Mouse (Mus musculus): ENCODE data around the gene Armh3.
A peak's percentile ranks its signal among the peaks of the same experiment; 100 is the strongest.

Armh3 gene

GRCm38 (mm10) chr19:45997785-45998693 lies at the start of gene Armh3:
Gene Armh3, minus strand, starts transcription at chr19:45998488.
- DNase-seq = peak; percentile 96 to 97

DNA sequence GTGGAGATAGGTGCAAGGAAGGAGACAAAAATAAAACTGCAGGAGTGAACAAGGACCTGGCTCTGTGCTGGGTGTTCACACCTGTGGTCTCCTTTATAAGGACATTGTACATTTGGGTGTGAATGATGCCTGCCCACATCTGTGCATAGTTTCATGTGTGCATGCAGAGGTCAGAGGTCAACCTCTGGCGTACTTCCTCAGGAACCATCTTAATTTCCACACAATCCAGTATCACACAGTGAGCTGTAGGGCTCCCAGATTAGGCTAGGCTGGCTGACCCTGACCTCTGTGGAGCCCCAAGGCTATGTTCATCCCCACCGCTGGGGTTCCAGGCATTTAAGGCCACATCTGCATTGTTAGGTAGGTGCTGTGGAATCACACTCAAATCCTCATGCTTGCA lies 49.1 kb upstream of the Armh3 start:
- no peak for DNase-seq

- DNase-seq = peak in 1 of 2 experiments; percentile 34
Measured at GRCm38 (mm10) chr19:46046621-46047025, 48.3 kb upstream of the Armh3 start.

DNA sequence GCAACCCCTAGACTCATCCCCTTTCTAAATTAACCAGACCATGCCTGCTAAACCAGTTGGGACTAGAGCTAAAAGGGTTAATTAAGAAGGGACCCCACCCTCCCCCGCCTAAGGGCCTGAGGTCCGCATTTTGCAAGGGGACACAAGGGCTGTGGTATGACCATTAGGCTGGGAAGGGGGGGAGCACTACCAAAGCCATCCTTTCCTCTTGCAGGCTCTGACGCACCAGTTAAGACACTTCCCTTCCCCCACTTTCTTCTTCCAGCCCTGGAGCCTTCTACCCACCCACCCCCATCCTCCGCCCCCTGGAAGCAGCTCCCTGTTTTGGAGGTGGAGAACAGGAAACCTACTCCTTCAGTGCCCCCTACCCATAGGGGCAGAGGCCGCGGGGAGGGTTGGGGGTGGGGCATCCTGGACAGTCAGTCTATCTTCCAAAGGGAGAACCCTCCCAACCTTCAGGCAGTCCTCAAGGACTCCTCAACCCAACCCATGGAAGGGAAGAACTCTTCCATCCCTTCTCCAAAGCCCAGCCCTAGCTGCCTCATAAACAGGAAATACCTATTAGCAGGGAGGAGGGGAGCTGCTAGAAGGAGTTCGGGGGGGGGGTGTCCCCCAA lies 47.5 kb upstream of the Armh3 start:
- peak; percentile 70 to 75 for DNase-seq

DNA sequence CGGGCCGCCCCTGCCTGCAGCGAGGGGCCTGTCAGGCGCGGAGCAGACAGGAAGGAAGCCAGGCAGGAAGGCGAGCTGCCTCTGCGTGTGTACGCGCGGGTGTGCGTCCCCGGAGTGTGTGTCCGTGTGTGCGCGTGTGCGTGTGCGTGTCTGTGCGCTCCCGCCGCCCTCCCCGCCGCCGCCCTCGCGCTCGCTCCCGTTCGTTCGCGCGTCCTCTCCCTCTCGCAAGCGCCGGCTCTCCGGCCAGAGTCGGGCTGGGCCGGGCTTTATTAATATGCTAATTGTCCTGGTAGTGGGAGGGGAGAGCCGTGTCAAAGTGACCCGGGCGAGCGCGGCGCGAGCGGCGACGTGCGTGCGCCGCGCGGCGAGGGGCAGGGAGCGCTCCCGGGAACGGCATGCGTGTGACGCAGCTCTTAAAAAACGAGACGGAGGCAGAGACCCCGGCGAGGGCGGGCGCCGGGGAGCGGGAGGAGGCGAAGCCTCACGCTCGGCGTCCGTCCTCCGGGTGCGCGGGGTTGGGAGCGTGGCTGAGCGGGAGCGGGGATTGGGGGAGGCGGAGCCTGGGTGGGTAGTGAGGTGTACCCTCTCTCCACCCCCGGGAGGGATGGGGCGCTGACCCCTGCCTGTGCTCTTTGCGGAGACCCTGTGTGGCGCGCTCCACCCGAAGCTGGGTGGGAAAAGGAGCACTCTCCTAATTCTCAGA lies 46.9 kb upstream of the Armh3 start, which contains the start of gene Ldb1:
Gene Ldb1 (minus strand): TSS at position 222 of the 703 bp plus-strand sequence.
- DNase-seq = peak; percentile 90 to 92

- DNase-seq = peak; percentile 57 to 70
Measured at GRCm38 (mm10) chr19:46044271-46044992, 46.1 kb upstream of the Armh3 start, which contains the start of gene Pprc1. Gene Pprc1, plus strand, starts transcription at chr19:46044886.

DNA sequence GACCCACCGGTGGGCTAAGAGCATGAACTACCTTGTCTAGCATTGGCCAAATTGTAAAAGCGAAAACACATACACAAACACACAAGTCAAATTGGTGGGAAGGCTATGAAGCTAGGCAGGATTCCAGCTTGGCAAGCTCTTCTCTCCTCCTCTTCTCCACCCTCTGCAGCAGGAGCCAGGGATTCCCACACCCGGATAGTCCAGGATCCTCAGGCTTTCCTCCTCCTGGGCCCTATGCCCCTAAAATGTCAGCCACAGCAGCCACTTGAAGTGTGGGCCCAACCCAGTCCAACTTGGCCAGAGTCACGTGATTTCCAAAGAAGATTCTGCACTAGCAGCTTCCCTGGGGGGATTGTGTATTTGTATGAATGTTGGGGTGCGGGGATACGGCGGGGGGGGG lies 45.1 kb upstream of the Armh3 start:
- DNase-seq = peak; percentile 64 to 66

- peak; percentile 51 to 59 for DNase-seq
Measured at GRCm38 (mm10) chr19:46042476-46043011, 44.3 kb upstream of the Armh3 start.

- peak; percentile 95 for DNase-seq
Measured at GRCm38 (mm10) chr19:46041933-46042475, 43.7 kb upstream of the Armh3 start.

DNA sequence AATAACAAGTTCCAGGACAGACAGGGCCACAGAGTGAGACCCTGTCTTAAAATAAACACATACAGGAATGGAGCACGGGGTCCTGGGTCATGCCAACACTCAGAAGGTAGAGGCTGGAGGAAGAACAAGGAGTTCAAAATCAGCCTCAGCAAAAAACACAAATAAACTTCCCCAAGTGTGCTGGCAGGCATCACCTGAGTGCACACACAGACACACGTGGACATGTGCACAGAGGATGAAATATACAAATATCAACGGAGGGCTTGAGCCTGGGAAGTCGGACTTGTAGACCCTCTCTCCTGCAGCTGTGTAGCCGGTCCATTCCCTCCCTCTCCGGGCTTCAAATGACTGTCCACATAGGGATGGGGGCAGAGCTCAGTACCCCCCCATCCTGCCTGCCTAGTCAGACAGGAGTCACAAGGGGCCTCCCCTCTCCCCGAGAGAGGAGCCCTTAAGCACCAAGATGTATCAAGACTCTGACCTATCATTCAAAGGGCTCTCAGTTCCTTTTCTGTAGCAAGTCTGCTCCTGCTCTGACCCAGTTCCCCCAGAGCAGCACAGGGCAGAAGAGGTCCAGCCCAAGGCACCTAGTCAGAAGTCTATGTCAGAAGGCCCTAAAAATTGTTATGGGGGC lies 43.1 kb upstream of the Armh3 start:
- peak in 1 of 2 experiments; percentile 30 for DNase-seq

DNA sequence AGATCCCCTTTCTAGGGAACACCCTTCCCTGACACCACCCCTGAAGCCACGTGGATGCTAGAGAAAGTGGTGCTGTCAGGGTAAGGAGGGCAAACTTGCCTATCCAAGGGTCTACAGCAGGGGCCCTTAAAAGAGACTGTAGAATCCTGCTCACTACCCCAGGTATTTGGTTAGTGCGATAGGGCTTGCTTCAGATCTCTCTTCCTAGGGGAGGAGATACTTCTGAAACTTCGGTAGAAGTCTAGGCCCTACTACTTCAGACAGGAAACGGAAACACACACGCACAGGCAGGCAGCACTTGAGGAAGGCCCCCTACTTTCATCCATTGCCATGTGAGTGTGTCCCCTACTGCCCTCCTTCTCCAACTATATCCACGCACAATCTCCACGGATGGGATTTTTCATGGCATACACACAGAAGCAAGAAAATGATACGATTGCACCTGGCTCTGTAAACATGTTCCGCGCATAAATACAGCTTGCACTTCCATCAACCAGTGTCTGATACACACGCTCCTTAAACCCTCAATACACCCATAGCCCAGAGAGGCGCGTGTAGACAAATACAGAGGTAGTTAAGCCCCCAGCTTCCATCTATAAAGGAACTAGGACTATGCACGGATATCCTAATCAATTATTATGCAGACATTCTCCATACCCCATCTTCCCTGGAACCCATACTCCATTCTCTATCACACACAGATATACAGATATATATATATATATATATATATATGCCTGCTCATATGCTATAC lies 42.0 kb upstream of the Armh3 start:
- no peak for DNase-seq

DNA sequence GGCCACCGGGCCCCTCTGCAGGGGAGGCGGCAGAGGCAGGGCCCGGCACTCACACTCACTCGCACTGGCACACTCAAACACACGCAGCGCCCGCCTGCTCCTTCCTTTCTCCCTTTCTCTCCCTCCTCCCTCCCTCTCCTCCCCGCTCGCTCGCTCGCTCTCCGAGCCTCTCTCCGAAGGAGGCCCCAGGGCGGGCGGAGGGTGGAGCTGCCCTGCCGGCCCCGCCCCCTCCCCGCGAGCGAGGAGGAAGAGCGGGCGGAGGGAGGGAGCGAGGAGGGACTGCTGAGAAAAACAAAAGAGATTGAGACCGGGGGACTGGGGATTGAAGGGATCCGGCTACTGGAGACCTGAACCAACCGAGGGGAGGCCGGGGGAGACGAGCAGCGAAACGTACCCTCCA lies 41.2 kb upstream of the Armh3 start:
- DNase-seq = peak; percentile 93 to 97

DNA sequence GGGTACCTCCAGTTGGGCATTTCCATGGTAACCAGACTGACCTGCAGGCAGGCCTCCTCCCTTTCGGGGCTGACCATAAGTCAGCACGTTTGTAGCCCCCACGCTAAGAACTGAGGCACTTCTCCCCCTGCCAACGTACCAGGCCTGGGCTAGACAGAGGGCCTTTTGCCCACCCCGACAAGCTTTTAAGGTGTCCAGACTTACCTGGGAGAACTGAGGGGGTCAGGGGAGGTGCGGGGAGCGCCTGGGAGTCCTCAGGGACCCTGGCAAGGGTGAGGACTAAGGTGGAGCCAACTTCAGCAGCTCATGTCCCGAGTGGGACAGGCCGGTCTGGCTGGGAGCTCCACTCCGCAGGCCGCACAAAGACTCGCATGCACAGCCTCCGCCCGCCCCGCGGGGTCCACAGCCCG lies 40.6 kb upstream of the Armh3 start:
- DNase-seq = peak in 1 of 2 experiments; percentile 49

GRCm38 (mm10) chr19:46037925-46038850 lies 39.9 kb upstream of the Armh3 start:
- DNase-seq = peak; percentile 44 to 60

DNA sequence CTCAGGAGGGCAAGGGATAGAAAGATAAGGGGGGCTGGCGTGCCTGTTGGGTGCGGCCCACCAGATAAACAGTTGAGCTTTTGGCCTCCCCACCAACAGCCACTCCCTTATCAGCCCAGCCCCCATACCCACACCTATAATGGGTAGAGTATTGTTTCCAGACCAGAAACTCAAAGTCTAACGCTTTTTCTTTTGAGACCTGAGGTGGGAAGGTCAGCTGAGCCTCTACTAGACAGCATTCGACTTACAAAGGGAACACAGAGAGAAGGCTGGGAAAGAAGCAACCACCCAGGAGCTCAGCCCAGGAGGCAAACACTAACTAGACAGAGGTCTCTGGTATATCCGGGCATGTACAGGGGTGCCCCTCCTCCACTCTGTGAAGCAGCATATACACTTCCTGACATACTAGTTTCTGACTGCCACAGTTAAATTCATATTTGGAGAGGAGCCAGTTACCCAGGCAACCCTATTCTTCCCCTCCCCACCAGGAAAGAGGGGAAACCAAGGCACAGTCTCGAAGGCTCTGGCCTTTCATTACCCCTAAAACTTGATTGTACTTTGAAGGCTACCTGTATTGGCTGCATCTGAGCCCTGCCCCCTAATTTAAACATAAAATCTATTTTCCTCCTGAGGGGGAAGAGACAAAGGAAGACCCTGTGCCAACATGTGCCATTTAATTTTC lies 39.1 kb upstream of the Armh3 start:
- DNase-seq = no peak

DNA sequence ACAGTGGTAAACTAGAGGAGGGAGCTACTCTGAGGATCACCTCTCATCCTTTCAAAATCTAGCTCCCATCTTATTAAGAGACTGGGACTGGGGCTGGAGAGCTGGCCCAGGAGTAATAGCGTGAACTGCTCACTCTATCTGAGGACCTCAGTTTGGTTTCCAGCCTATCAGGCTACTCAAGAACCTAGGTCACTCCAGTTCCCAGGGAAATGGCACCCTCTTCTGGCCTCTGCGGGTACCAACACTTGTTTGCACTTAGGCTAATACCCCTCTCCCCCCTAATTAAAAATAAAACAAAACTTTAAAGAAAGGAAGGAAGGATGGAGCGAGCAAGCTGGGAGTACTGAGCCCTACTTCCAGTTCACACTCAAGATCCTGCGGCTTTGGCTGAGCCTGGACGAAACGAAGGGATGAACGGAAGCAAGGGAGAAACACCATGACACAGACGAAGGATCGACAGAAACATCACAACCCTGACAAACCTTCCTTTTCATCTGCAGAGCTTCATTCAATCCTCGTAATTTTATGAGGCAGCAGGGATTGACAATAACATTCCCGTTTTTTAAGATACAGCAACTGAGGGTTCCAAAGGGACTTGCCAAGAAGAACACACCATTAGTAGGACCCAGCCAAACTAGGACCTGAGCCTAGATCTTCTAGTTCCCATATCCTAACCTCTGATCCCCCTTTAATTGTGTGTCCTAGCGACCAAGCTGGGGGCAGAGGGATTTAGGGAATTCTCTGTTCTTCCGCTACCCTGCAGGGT lies 38.4 kb upstream of the Armh3 start:
- DNase-seq = peak; percentile 53 to 63

- DNase-seq = no peak
Measured at GRCm38 (mm10) chr19:46035971-46036370, 37.7 kb upstream of the Armh3 start.

GRCm38 (mm10) chr19:46033911-46034310 lies 35.6 kb upstream of the Armh3 start:
- no peak for DNase-seq
